Mouse (Mus musculus): ENCODE measurements at regions not wholly inside any gene's neighbourhood (a gene's known extent, or its start where the extent isn't known, plus 50 kb on each side); places are given as distances from the start of the nearest gene placed in this dataset.

- DNase-seq (ENCODE audit: low spot score), result peak; percentile 81
Measured at GRCm38 (mm10) chr10:25118674-25119670, 188.7 kb downstream of the Akap7 start.

DNA sequence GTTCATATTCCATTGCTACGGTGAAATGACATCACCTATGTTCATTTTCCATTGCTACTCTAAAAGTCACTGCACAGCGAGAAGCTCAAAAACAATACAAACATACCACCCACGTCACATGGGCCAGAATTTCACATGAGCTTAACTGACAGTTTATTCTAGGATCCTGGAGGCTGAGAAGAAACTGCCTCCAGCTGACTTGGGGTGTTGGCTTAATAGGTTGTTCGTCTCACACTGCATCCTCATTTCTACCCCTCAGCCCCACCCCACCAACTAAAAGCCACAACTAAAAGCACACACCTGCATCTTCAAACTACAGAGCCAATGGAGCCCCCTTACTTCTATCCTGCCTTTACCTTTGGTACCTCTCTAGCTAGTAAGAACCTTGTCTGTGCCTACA, 187.0 kb upstream of the Arg1 start:
- no peak for DNase-seq (ENCODE audit: low spot score)

GRCm38 (mm10) chr10:25112449-25113171, 185.3 kb upstream of the Arg1 start:
- no peak for DNase-seq (ENCODE audit: low spot score)

- peak; percentile 45 for DNase-seq (ENCODE audit: low spot score)
Measured at GRCm38 (mm10) chr10:25111636-25112422, 184.5 kb upstream of the Arg1 start.

GRCm38 (mm10) chr10:25111181-25111580, 183.9 kb upstream of the Arg1 start:
- no peak for DNase-seq (ENCODE audit: low spot score)

DNA sequence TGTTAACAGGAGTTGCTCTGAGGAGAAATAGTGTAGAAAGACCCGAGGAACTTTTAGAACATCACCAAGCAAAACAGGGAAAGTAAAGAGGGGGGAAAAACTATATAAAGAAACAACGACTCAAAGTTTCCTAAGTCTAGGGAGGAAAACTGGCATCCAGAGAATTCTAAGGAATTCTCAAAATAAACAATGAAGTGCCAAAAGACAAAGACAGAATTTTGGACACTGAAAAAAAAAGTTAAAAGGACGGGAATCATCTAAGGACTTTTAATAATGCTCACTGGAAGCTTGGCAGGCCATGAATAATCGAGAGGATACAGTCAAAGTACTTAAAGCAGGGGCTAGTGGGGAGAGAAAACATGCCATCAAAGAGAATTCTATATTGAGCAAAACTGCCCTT, 170.8 kb upstream of the Arg1 start:
- DNase-seq (ENCODE audit: low spot score), result no peak

- no peak for DNase-seq (ENCODE audit: low spot score)
Measured at GRCm38 (mm10) chr10:25089705-25090386, 162.6 kb upstream of the Arg1 start.

DNA sequence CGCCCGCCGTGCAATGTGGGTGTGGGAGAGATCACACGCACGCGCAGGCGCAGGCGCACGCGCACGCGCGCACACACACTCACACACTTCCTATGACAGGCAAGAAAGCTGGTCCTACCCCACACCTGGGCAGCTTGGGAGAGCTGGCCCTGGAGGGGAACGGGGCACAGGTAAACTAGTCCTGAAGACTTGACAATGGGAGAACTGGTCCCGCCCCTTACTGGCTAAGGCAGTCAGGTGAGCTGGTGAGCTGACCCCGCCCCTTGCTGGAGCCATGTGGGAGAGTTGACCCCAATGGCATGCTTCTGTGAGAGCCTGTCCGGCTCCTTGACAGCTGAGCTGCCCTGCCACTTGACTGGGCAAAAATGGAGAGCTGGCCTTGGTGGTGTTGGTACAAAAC, 159.5 kb upstream of the Arg1 start:
- no peak for DNase-seq (ENCODE audit: low spot score)

GRCm38 (mm10) chr10:25082930-25083329, 155.6 kb upstream of the Arg1 start:
- DNase-seq (ENCODE audit: low spot score), result peak; percentile 56

GRCm38 (mm10) chr10:25072617-25073016, 145.3 kb upstream of the Arg1 start:
- DNase-seq (ENCODE audit: low spot score), result no peak

- no peak for DNase-seq (ENCODE audit: low spot score)
Measured at GRCm38 (mm10) chr10:25068301-25068700, 141.0 kb upstream of the Arg1 start.

GRCm38 (mm10) chr10:25064701-25065362, 137.5 kb upstream of the Arg1 start:
- no peak for DNase-seq (ENCODE audit: low spot score)

- peak; percentile 23 for DNase-seq (ENCODE audit: low spot score)
Measured at GRCm38 (mm10) chr10:25061402-25062055, 134.2 kb upstream of the Arg1 start.

GRCm38 (mm10) chr10:25058694-25059093, 131.4 kb upstream of the Arg1 start:
- no peak for DNase-seq (ENCODE audit: low spot score)

GRCm38 (mm10) chr10:25051998-25052397, 124.7 kb upstream of the Arg1 start:
- DNase-seq (ENCODE audit: low spot score), result no peak

DNA sequence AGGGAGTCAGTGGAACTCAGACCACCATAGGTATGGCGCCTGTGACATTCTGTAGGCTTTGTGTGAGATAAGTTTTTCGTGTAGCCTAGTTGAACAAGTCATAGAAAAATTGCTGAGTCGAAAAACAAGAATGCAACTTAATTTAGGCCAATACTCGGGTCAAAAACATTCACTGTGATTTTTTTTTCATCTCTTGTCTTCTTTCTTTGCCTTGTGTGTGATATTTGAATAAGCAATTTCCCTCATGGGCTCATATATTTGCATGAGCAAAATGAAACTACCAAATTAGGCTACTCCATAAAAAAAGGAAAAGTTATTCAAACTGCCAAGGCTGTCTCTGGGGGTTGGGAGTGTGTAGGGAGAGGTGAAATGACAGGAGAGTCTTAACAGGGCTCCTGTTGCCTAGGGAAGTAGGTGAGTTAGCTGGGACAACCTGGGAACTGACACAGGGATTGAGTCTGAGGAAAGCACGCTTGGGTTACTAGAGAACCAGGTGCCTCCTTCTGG, 124.1 kb upstream of the Arg1 start:
- no peak for DNase-seq (ENCODE audit: low spot score)

- no peak for DNase-seq (ENCODE audit: low spot score)
Measured at GRCm38 (mm10) chr10:25041221-25041620, 113.9 kb upstream of the Arg1 start.

GRCm38 (mm10) chr10:25039926-25040325, 112.6 kb upstream of the Arg1 start:
- DNase-seq (ENCODE audit: low spot score), result no peak

GRCm38 (mm10) chr10:25036928-25037327, 109.6 kb upstream of the Arg1 start:
- no peak for DNase-seq (ENCODE audit: low spot score)

GRCm38 (mm10) chr10:25035363-25035762, 108.1 kb upstream of the Arg1 start:
- DNase-seq (ENCODE audit: low spot score), result no peak

All from yolk sac, embryonic 10.5 days (tissue).